Mouse (Mus musculus): ENCODE results near the gene S100a1. TPM values are rescaled to one million over a fixed set of nuclear protein-coding genes. Genes with fewer than 3 reads are reported as not detected.
A peak's percentile ranks its signal among the peaks of the same experiment; 100 is the strongest.

The S100a1 gene
- polyA plus RNA-seq, 1 experiment from 2014 or later = 13.0 TPM

DNA sequence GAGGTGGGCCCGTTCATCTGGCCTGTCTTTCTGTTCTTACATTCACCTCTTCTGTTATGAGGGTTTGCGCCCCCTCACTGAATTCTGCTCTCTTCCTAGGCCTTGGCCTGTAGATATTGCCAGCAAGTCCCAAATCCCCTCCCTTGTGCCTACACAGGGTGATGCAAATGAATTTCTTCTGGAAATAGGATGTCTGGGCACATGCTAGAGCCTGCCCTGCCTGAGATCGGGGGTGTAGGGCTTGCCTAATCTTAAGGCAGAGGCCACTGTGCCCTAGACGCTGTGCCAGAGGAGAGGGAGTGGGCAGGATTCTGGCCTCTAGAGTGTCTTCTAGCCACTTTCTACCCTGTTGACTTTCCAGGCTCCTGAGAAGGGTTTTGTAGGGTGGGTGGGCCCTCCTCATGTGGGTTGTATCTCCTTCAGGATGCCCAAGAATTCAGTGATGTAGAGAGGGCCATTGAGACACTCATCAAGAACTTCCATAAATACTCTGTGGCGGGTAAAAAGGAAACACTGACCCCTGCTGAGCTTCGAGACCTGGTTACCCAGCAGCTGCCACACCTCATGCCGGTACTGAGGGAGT, 13.2 kb upstream of the S100a1 start:
- H3K27ac ChIP-seq (replicated peaks) = no peak overlapping the region
- H3K36me3 ChIP-seq = no peaks in the 10 kb centered on the region
- no peaks in the 10 kb centered on the region; the same call in 1 of the 2 replicates for H3K27me3 ChIP-seq
- H3K9ac ChIP-seq = no peak overlapping the region
- ATAC-seq (ENCODE audit: low read depth) = no peak
- no peak overlapping the region for H3K4me3 ChIP-seq
- 79% methylated on average over 7 of the region's 7 CpGs for WGBS
- H3K9me3 ChIP-seq = no peaks in the 10 kb centered on the region
- no peaks in the 10 kb centered on the region for H3K4me1 ChIP-seq (replicated peaks)
- H3K4me2 ChIP-seq = no peak overlapping the region

DNA sequence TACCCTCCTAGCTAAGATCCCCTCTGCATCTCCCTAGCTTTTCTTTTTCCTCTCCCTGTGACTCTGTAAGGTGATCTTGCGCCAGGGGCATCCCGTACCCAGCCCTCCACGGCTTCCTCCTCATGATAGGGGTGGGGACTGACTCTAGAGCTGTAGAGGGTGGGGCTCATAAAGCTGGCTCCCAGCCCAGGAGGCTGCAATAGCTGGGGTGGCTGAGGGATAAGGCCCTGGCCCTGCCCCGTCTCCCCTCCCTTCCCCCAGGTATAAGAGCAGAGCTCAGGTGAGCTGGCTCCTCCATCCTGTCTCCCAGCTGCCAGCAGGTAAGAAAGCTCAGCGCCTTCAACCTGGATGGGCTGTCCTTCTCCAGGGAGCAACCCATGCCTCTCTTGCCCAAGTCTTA, 12.4 kb upstream of the S100a1 start, which contains the start of gene S100a14:
TSS of gene S100a14 (plus strand) at position 277 of the 400 bp plus-strand sequence.
- no peaks in the 10 kb centered on the region for H3K4me1 ChIP-seq (replicated peaks)
- H3K27me3 ChIP-seq = no peaks in the 10 kb centered on the region; the same call in 1 of the 2 replicates
- no peak within 1 kb of the TSS for H3K9ac ChIP-seq
- no peaks in the 10 kb centered on the region for H3K9me3 ChIP-seq
- no peaks in the 10 kb centered on the region for H3K36me3 ChIP-seq
- no peak for ATAC-seq (ENCODE audit: low read depth)
- H3K4me3 ChIP-seq = no peak within 1 kb of the TSS
- H3K4me2 ChIP-seq = no peak within 1 kb of the TSS
- H3K27ac ChIP-seq (replicated peaks) = no peak within 1 kb of the TSS
- 75% methylated on average over 5 of the region's 5 CpGs for WGBS

DNA sequence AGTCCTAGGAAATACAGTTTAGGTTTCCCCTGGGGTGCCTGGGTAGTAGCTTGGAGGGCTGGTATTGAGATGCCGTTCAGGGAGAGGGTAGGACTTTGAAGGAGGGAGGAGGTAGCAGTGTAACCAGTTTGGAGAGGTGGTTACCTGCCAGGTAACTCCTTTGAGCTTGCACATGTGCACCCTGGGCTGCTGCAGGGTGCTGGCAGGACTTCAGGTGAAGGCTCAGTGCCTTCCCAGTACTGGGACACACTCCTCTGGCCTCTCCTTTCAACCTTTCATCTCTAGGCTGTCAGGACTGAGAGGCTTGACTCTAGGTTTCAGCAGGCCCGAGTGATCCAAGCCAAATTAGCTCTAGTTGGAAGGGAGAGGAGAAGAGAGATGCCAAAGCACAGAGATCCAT, 11.9 kb upstream of the S100a1 start:
- WGBS = 80% methylated on average over 2 of the region's 2 CpGs
- no peaks in the 10 kb centered on the region for H3K36me3 ChIP-seq
- no peaks in the 10 kb centered on the region for H3K4me1 ChIP-seq (replicated peaks)
- ATAC-seq (ENCODE audit: low read depth) = no peak
- H3K27me3 ChIP-seq = peaks cover under 1% of the 10 kb centered on the region; the same call in 1 of the 2 replicates
- no peaks in the 10 kb centered on the region for H3K9me3 ChIP-seq
- H3K27ac ChIP-seq (replicated peaks) = no peak overlapping the region
- no peak overlapping the region for H3K9ac ChIP-seq
- no peak overlapping the region for H3K4me3 ChIP-seq
- no peak overlapping the region for H3K4me2 ChIP-seq

DNA sequence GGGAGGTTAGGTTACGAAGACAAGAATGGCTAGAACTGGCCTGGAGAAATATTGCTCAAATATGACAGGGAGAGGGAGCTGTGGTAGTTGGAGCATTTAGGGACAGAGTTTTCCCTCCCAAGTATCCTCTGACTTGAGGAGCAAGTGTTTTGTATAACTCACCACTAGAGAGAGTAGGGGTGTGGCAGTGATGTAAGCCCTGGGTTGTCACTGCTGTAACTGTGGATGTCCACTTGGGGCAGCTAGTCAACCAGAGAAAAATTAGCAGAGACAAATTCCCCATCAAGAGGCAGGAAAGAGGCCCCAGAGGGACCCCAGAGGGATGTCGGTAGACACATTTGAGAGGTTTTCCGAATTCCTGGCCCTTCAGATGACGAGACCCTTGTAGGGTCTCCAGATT, 11.2 kb upstream of the S100a1 start:
- no peak overlapping the region for H3K9ac ChIP-seq
- no peak overlapping the region for H3K4me2 ChIP-seq
- H3K27me3 ChIP-seq = peaks cover 7% of the 10 kb centered on the region
- H3K4me1 ChIP-seq (replicated peaks) = no peaks in the 10 kb centered on the region
- no peaks in the 10 kb centered on the region for H3K9me3 ChIP-seq
- H3K4me3 ChIP-seq = no peak overlapping the region
- H3K27ac ChIP-seq (replicated peaks) = no peak overlapping the region
- WGBS = 69% methylated on average over 4 of the region's 4 CpGs
- H3K36me3 ChIP-seq = no peaks in the 10 kb centered on the region
- ATAC-seq (ENCODE audit: low read depth) = no peak

DNA sequence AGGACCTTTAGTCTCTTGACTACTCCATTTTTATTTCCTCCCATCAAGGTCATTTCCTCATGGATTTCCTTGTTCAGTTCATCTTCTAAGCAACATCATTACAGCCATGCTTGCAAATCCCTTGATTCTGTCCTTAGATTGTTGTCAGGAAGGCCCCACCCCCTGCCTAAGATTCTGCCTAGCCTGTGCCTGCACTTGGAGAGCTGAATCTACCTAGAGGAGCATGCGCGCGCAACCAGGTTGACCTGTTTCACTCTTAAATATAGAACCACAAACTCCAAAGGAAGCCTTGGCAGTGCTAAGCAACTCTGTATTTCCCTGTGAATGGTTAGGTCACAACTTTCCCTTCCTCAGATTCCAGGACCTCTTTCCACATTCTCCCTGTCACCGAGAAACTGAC, 3.5 kb upstream of the S100a1 start:
- Histone ChIP-seq H3K27me3 (peaks cover 38% of the 10 kb centered on the region), H3K27ac (replicated peaks) (no peak overlapping the region), H3K4me3 (no peak overlapping the region), H3K4me1 (replicated peaks) (peaks cover 18% of the 10 kb centered on the region), H3K36me3 (no peaks in the 10 kb centered on the region), H3K9me3 (no peaks in the 10 kb centered on the region), H3K4me2 (no peak overlapping the region), H3K9ac (no peak overlapping the region)
- no peak for ATAC-seq (ENCODE audit: low read depth)
- 90% methylated on average over 4 of the region's 4 CpGs for WGBS

DNA sequence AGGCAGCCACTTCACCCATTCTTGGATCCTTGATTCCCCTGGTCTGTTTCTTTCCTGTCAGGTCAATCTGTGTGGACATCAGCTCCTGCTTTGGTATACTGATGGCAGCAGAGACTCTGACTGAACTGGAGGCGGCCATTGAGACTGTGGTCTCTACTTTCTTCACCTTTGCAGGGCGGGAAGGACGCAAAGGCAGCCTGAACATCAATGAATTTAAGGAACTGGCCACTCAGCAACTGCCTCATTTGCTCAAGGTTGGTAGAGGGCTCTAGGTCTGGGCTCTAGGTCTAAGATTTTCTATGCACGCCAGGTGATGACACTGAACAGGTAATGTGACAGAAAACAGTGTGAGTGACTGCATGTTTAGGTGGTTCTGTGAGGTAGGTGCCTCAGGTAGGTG, 1.6 kb upstream of the S100a1 start:
- 87% methylated on average over 4 of the region's 4 CpGs for WGBS
- ATAC-seq (ENCODE audit: low read depth) = no peak
- Histone ChIP-seq H3K9me3 (no peaks in the 10 kb centered on the region), H3K27me3 (peaks cover 45% of the 10 kb centered on the region), H3K27ac (replicated peaks) (no peak overlapping the region), H3K4me3 (no peak overlapping the region), H3K36me3 (no peaks in the 10 kb centered on the region), H3K4me1 (replicated peaks) (peaks cover 18% of the 10 kb centered on the region), H3K4me2 (no peak overlapping the region), H3K9ac (no peak overlapping the region)

DNA sequence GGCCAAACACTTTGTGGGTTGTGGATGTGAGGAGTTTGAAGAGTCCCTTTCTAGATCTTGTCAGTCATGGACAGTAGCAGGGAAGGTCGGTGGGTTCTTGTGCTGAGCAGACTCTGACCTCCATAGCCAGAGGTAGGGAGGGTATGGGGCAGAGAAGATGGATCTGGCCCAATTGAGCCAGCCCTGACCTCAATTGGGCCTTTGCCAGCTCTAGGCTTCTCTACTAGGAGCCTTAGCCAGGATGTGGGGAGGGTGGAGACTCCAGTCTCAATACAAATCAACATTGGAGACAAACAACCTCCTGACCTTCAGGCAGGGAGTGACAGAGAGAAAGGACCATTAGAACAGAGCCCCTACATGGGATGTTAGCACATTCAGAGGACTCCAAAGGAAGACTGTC, 1.1 kb upstream of the S100a1 start:
- H3K4me1 ChIP-seq (replicated peaks) = peaks cover 18% of the 10 kb centered on the region
- no peaks in the 10 kb centered on the region for H3K36me3 ChIP-seq
- H3K9me3 ChIP-seq = no peaks in the 10 kb centered on the region
- no peak for ATAC-seq (ENCODE audit: low read depth)
- H3K4me2 ChIP-seq = peak overlapping the region; percentile 63
- peaks cover 41% of the 10 kb centered on the region for H3K27me3 ChIP-seq
- H3K27ac ChIP-seq (replicated peaks) = no peak overlapping the region
- peak overlapping the region; percentile 35 for H3K4me3 ChIP-seq
- 0 out of 2 replicates have a peak overlapping the region, but pooled peaks have one; percentile 60 for H3K9ac ChIP-seq
- WGBS = 57% methylated on average over 1 of the region's 1 CpGs

DNA sequence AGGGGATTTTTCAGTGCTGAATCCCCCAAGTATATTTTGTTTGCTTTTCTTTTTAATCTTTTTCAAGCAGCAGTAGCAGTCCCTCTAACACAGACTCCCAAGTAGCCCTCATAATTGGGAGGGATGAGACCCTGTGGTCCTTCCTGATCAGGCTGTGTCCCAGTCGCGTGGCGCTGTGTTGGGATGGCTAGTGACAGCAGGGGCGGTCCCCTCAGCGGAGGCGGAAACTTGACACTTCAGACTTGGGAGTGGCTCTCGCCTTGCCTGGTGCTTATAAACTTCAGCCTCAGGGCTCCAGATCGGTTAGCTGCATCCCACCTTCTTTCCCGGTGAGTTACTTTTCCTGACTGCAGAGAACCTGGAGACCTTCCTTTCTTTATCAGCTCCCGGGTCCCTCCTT, 499 bp upstream of the S100a1 start:
- peaks cover 18% of the 10 kb centered on the region for H3K4me1 ChIP-seq (replicated peaks)
- H3K27ac ChIP-seq (replicated peaks) = no peak overlapping the region
- H3K4me3 ChIP-seq = peak overlapping the region; percentile 35
- ATAC-seq (ENCODE audit: low read depth) = peak; percentile 65
- H3K27me3 ChIP-seq = peaks cover 41% of the 10 kb centered on the region
- H3K9me3 ChIP-seq = no peaks in the 10 kb centered on the region
- H3K36me3 ChIP-seq = no peaks in the 10 kb centered on the region
- peak overlapping the region; percentile 63 for H3K4me2 ChIP-seq
- WGBS = under 1% methylated on average over 10 of the region's 10 CpGs
- H3K9ac ChIP-seq = peak overlapping the region; percentile 60

DNA sequence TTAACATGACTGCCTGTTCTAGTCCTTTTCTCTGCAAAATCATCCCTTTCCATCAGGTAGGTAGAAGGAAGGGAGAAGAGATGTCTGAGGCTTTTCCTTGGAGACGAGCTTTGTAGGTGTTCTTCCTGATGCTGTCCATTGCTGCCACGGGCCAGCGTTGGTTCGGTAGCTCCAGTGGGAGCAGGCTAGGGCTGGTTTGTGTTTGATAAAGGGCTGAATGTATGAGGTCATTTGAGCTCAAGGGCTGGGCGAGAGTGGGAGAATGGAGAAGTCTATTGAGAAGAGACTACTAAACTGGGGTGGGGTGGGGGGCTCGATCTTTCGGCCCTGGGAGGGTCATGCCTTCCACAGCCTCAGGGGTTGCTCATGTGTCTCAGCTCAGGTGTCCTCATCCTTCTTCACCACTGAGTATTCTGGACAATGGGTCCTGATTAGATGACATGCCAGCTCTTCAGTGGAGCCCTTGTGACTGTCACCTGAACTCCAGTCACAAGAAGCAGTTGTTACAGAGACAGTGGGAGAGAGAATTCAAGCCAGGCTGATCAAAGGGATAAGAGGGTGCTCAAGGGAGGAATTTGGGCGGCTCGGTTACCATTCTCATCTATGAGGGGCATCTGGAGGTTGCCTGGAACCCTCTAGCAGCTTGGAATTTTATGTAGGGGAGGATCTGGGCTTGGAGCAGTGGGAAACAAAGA, 1.1 kb downstream of the S100a1 start:
- no peak overlapping the region for H3K4me2 ChIP-seq
- H3K36me3 ChIP-seq = no peaks in the 10 kb centered on the region
- 76% methylated on average over 9 of the region's 9 CpGs for WGBS
- H3K4me3 ChIP-seq = no peak overlapping the region
- H3K27me3 ChIP-seq = peaks cover 41% of the 10 kb centered on the region
- peaks cover 21% of the 10 kb centered on the region for H3K4me1 ChIP-seq (replicated peaks)
- H3K9me3 ChIP-seq = no peaks in the 10 kb centered on the region
- ATAC-seq (ENCODE audit: low read depth) = no peak
- H3K9ac ChIP-seq = no peak overlapping the region
- H3K27ac ChIP-seq (replicated peaks) = no peak overlapping the region

DNA sequence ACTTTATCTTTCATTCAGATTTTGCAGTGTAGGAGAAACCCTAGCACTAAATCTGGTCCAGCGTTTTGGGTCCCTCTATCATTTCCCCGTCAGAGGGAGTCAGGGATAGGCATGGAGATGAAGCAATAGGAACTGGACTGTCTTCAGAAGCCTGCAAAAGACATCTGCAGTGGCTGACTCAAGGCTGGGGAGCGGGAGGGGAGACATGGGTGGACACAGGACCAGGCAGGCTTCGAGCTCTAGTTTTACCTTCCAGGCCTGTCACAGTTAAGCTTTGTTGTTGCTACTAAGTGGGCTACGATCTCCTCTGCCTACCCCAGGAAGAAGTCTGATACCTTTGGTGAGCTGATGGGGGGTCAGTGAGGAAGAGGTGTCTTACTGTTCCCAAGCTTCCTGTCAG, 1.9 kb downstream of the S100a1 start:
- Histone ChIP-seq H3K27ac (replicated peaks) (no peak overlapping the region), H3K4me1 (replicated peaks) (peaks cover 29% of the 10 kb centered on the region), H3K4me3 (no peak overlapping the region), H3K9ac (no peak overlapping the region), H3K36me3 (peaks cover 5% of the 10 kb centered on the region; the same call in 1 of the 2 replicates), H3K4me2 (no peak overlapping the region), H3K9me3 (no peaks in the 10 kb centered on the region), H3K27me3 (peaks cover 41% of the 10 kb centered on the region)
- no peak for ATAC-seq (ENCODE audit: low read depth)
- 91% methylated on average over 5 of the region's 5 CpGs for WGBS

DNA sequence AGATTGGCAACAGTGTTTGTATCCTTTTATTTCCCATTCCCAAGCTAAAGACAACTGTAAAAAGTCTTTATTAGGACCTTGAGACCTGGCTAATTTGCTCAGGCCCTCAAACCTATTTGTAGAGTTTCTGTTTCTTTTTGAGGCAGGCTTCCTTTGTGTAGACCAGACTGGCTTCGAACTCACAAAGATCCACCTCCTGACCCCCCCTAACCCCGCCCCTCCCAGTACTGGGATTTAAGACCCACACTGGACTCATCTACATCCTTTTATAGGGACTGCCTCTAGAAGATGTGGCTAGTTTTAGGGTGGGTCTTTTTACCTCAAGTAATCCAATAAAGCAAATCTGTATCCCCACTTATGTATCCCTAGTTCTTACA, 4.5 kb downstream of the S100a1 start:
- peak overlapping the region; percentile 47 for H3K4me2 ChIP-seq
- H3K4me3 ChIP-seq = peak overlapping the region; percentile 88
- peak; percentile 17; the same call in 1 of the 2 replicates for ATAC-seq (ENCODE audit: low read depth)
- H3K27ac ChIP-seq (replicated peaks) = peak overlapping the region; percentile 96
- peaks cover 31% of the 10 kb centered on the region for H3K27me3 ChIP-seq
- H3K36me3 ChIP-seq = peaks cover 30% of the 10 kb centered on the region
- WGBS = 20% methylated on average over 2 of the region's 2 CpGs
- no peak overlapping the region for H3K9ac ChIP-seq
- H3K4me1 ChIP-seq (replicated peaks) = peaks cover 43% of the 10 kb centered on the region
- no peaks in the 10 kb centered on the region for H3K9me3 ChIP-seq

DNA sequence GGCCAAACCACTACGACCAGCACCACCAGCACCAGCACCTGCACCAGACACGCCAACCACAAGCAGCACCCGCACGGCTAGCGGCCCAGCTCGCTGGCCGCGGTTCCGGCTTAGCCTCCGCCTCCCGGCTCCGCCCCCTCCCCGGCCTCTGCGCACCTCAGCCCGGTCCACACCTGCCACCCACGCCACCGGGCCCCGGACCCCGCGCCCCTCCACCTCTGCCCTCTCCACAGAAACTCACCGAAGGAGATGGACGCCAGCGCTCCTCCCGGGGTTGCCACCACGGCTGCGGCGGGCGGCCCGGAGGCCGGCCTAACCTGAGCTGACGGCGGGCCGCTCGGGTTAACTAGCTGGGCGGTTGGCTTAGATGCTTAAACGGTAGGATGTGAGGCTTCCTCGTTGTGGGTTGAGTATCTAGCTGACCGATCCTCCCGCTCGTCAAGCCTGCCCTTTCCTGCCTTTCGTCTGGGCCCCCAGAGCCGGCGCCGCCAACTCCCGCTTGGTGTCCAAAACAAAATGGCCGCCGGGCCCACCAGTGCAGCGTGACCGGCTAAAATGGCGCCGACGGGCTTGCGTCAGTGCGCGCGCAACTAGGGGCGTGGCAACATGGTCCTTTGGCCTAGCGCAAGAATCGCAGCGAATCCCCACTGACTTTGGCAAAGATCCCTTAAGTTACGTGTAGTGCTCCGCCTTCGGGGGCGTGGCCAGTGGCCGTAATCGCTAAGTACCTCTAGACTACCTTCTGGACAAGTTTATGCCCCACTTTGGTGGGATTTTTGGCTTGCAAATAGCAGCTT, 5.0 kb downstream of the S100a1 start, which contains the start of gene Chtop:
TSS of gene Chtop (minus strand) at position 549 of the 797 bp plus-strand sequence.
- peak within 1 kb of the TSS; percentile 88 for H3K4me3 ChIP-seq
- no peaks in the 10 kb centered on the region for H3K9me3 ChIP-seq
- peak; percentile 94 for ATAC-seq (ENCODE audit: low read depth)
- peaks cover 25% of the 10 kb centered on the region for H3K27me3 ChIP-seq
- 1% methylated on average over 66 of the region's 66 CpGs for WGBS
- H3K36me3 ChIP-seq = peaks cover 34% of the 10 kb centered on the region
- peaks cover 42% of the 10 kb centered on the region for H3K4me1 ChIP-seq (replicated peaks)
- H3K27ac ChIP-seq (replicated peaks) = peak within 1 kb of the TSS; percentile 96
- peak within 1 kb of the TSS; percentile 99 for H3K9ac ChIP-seq
- H3K4me2 ChIP-seq = peak within 1 kb of the TSS; percentile 85

Measured in neural tube, embryonic 13.5 days (tissue).